Mouse (Mus musculus): ENCODE results near the gene Calr.
A peak's percentile ranks its signal among the peaks of the same experiment; 100 is the strongest.

Gene Calr

GRCm38 (mm10) chr8:84814555-84815441 lies 31.9 kb downstream of the Calr start:
- no peak for DNase-seq

GRCm38 (mm10) chr8:84814240-84814554 lies 32.5 kb downstream of the Calr start:
- no peak for DNase-seq

GRCm38 (mm10) chr8:84813830-84814229 lies 32.9 kb downstream of the Calr start:
- DNase-seq: no peak

- DNase-seq: peak; percentile 76 to 92
Measured at GRCm38 (mm10) chr8:84813059-84813458, 33.7 kb downstream of the Calr start.

- no peak for DNase-seq
Measured at GRCm38 (mm10) chr8:84811303-84811702, 35.4 kb downstream of the Calr start.

- peak; percentile 88 to 95 for DNase-seq
Measured at GRCm38 (mm10) chr8:84810896-84811295, 35.8 kb downstream of the Calr start.

- no peak for DNase-seq
Measured at GRCm38 (mm10) chr8:84809941-84810280, 36.8 kb downstream of the Calr start.

- DNase-seq: no peak
Measured at GRCm38 (mm10) chr8:84809109-84809940, 37.4 kb downstream of the Calr start.

- DNase-seq: no peak
Measured at GRCm38 (mm10) chr8:84806031-84806430, 40.7 kb downstream of the Calr start.

- DNase-seq: peak; percentile 77 to 87
Measured at GRCm38 (mm10) chr8:84799999-84800831, 46.5 kb downstream of the Calr start, which contains the start of gene Nfix. Gene Nfix, minus strand, starts transcription at chr8:84800344.

GRCm38 (mm10) chr8:84799136-84799931 lies 47.4 kb downstream of the Calr start:
- peak; percentile 40 to 76 for DNase-seq

- no peak for DNase-seq
Measured at GRCm38 (mm10) chr8:84798446-84799135, 48.1 kb downstream of the Calr start.

- no peak for DNase-seq
Measured at GRCm38 (mm10) chr8:84797971-84798370, 48.8 kb downstream of the Calr start.

GRCm38 (mm10) chr8:84797256-84797797 lies 49.4 kb downstream of the Calr start:
- no peak for DNase-seq

- DNase-seq: no peak
Measured at GRCm38 (mm10) chr8:84794486-84794885, 52.2 kb downstream of the Calr start.

GRCm38 (mm10) chr8:84793791-84794485 lies 52.8 kb downstream of the Calr start:
- no peak for DNase-seq

- DNase-seq: no peak
Measured at GRCm38 (mm10) chr8:84793134-84793533, 53.6 kb downstream of the Calr start.

GRCm38 (mm10) chr8:84792429-84792947 lies 54.2 kb downstream of the Calr start:
- DNase-seq: no peak

All from kidney, postnatal 36 days (tissue).